Mouse (Mus musculus) embryonic fibroblast, embryonic 13.5 days (primary cell): ENCODE results near the gene Cpt1c.
A peak's percentile ranks its signal among the peaks of the same experiment; 100 is the strongest.

ENCODE experiments used
- CTCF ChIP-seq: IDR thresholded peaks from 2 replicates; pipeline ENCODE4 v1.5.1; 2011; ENCODE audit warnings: mild to moderate bottlenecking, control low read depth, low read length, moderate library complexity, borderline replicate concordance; ENCODE audit not compliant: insufficient read depth
- POLR2A ChIP-seq: IDR thresholded peaks from 2 replicates; pipeline ENCODE4 v1.6.1; 2011; ENCODE audit warnings: low read depth, mild to moderate bottlenecking, control low read depth, low read length, moderate library complexity

- peak; percentile 97 for TF ChIP-seq CTCF
- TF ChIP-seq POLR2A = no peak
Observed at GRCm38 (mm10) chr7:44983085-44983484, 8.4 kb upstream of the Cpt1c start.
